Mouse (Mus musculus): ENCODE measurements around the gene Vars. TPM values are rescaled to one million over a fixed set of nuclear protein-coding genes. Genes with fewer than 3 reads are reported as not detected.

Vars gene
- polyA plus RNA-seq, 1 experiment from 2014 or later: 132 TPM

GRCm38 (mm10) chr17:35043794-35044193, 43.0 kb downstream of the Vars start:
- Histone ChIP-seq H3K27me3 (ENCODE audit: insufficient read depth, low read length) (no peaks in the 10 kb centered on the region), H3K27ac (ENCODE audit: low read length) (peak overlapping the region; percentile 99; the same call in 1 of the 2 replicates), H3K4me3 (ENCODE audit: low read length) (no peak overlapping the region), H3K9me3 (ENCODE audit: low read length) (no peaks in the 10 kb centered on the region), H3K36me3 (ENCODE audit: insufficient read depth, low read length) (no peaks in the 10 kb centered on the region), H3K9ac (replicated peaks; ENCODE audit: low read length) (no peak overlapping the region), H3K4me1 (ENCODE audit: insufficient read depth, low read length) (peaks cover 33% of the 10 kb centered on the region), H3K4me2 (replicated peaks; ENCODE audit: low read depth, low read length) (no peak overlapping the region)
- 83% methylated on average over 4 of the region's 4 CpGs for WGBS
- ATAC-seq (ENCODE audit: low FRiP score, low TSS enrichment): no peak

GRCm38 (mm10) chr17:35044904-35045806, 44.4 kb downstream of the Vars start:
- Histone ChIP-seq H3K4me3 (ENCODE audit: low read length) (peak overlapping the region; percentile 64), H3K9ac (replicated peaks; ENCODE audit: low read length) (peak overlapping the region; percentile 94), H3K27ac (ENCODE audit: low read length) (peak overlapping the region; percentile 99), H3K36me3 (ENCODE audit: insufficient read depth, low read length) (no peaks in the 10 kb centered on the region), H3K4me1 (ENCODE audit: insufficient read depth, low read length) (peaks cover 45% of the 10 kb centered on the region), H3K9me3 (ENCODE audit: low read length) (no peaks in the 10 kb centered on the region), H3K4me2 (replicated peaks; ENCODE audit: low read depth, low read length) (peak overlapping the region; percentile 99), H3K27me3 (ENCODE audit: insufficient read depth, low read length) (no peaks in the 10 kb centered on the region)
- WGBS: 73% methylated on average over 7 of the region's 7 CpGs
- ATAC-seq (ENCODE audit: low FRiP score, low TSS enrichment): no peak

- 3% methylated on average over 42 of the region's 48 CpGs for WGBS
- H3K4me2 ChIP-seq (replicated peaks; ENCODE audit: low read depth, low read length): peak overlapping the region; percentile 99
- peak overlapping the region; percentile 99 for H3K27ac ChIP-seq (ENCODE audit: low read length)
- peak overlapping the region; percentile 64 for H3K4me3 ChIP-seq (ENCODE audit: low read length)
- no peaks in the 10 kb centered on the region for H3K27me3 ChIP-seq (ENCODE audit: insufficient read depth, low read length)
- peak; percentile 55 for ATAC-seq (ENCODE audit: low FRiP score, low TSS enrichment)
- H3K9me3 ChIP-seq (ENCODE audit: low read length): no peaks in the 10 kb centered on the region
- peaks cover 45% of the 10 kb centered on the region for H3K4me1 ChIP-seq (ENCODE audit: insufficient read depth, low read length)
- peak overlapping the region; percentile 94 for H3K9ac ChIP-seq (replicated peaks; ENCODE audit: low read length)
- no peaks in the 10 kb centered on the region for H3K36me3 ChIP-seq (ENCODE audit: insufficient read depth, low read length)
These were observed 45.3 kb downstream of the Vars start for GRCm38 (mm10) chr17:35045807-35046680.

- Histone ChIP-seq H3K27ac (ENCODE audit: low read length) (peak within 1 kb of the TSS; percentile 99), H3K36me3 (ENCODE audit: insufficient read depth, low read length) (no peaks in the 10 kb centered on the region), H3K4me2 (replicated peaks; ENCODE audit: low read depth, low read length) (peak within 1 kb of the TSS; percentile 99), H3K9ac (replicated peaks; ENCODE audit: low read length) (peak within 1 kb of the TSS; percentile 94), H3K9me3 (ENCODE audit: low read length) (no peaks in the 10 kb centered on the region), H3K27me3 (ENCODE audit: insufficient read depth, low read length) (no peaks in the 10 kb centered on the region), H3K4me3 (ENCODE audit: low read length) (peak within 1 kb of the TSS; percentile 64), H3K4me1 (ENCODE audit: insufficient read depth, low read length) (peaks cover 49% of the 10 kb centered on the region)
- WGBS: 1% methylated on average over 33 of the region's 33 CpGs
- peak; percentile 95 for ATAC-seq (ENCODE audit: low FRiP score, low TSS enrichment)
These were observed 46.1 kb downstream of the Vars start, which contains the start of gene Msh5 for GRCm38 (mm10) chr17:35046681-35047455. Gene Msh5, minus strand, starts transcription at chr17:35046745.

- peaks cover 5% of the 10 kb centered on the region for H3K36me3 ChIP-seq (ENCODE audit: insufficient read depth, low read length)
- H3K4me1 ChIP-seq (ENCODE audit: insufficient read depth, low read length): peaks cover 57% of the 10 kb centered on the region
- ATAC-seq (ENCODE audit: low FRiP score, low TSS enrichment): no peak
- H3K9me3 ChIP-seq (ENCODE audit: low read length): no peaks in the 10 kb centered on the region
- peak overlapping the region; percentile 59 for H3K9ac ChIP-seq (replicated peaks; ENCODE audit: low read length)
- peak overlapping the region; percentile 99 for H3K27ac ChIP-seq (ENCODE audit: low read length)
- H3K4me2 ChIP-seq (replicated peaks; ENCODE audit: low read depth, low read length): peak overlapping the region; percentile 99
- WGBS: 29% methylated on average over 1 of the region's 1 CpGs
- H3K27me3 ChIP-seq (ENCODE audit: insufficient read depth, low read length): no peaks in the 10 kb centered on the region
- peak overlapping the region; percentile 2; the same call in 1 of the 2 replicates for H3K4me3 ChIP-seq (ENCODE audit: low read length)
These were observed 46.9 kb downstream of the Vars start for GRCm38 (mm10) chr17:35047688-35048087.

GRCm38 (mm10) chr17:35048149-35048931, 47.6 kb downstream of the Vars start:
- Histone ChIP-seq H3K27ac (ENCODE audit: low read length) (peak overlapping the region; percentile 99), H3K4me3 (ENCODE audit: low read length) (peak overlapping the region; percentile 4; the same call in 1 of the 2 replicates), H3K4me1 (ENCODE audit: insufficient read depth, low read length) (peaks cover 60% of the 10 kb centered on the region), H3K9ac (replicated peaks; ENCODE audit: low read length) (peak overlapping the region; percentile 59), H3K27me3 (ENCODE audit: insufficient read depth, low read length) (no peaks in the 10 kb centered on the region), H3K9me3 (ENCODE audit: low read length) (no peaks in the 10 kb centered on the region), H3K36me3 (ENCODE audit: insufficient read depth, low read length) (peaks cover 11% of the 10 kb centered on the region), H3K4me2 (replicated peaks; ENCODE audit: low read depth, low read length) (peak overlapping the region; percentile 99)
- no peak for ATAC-seq (ENCODE audit: low FRiP score, low TSS enrichment)
- 35% methylated on average over 11 of the region's 11 CpGs for WGBS

GRCm38 (mm10) chr17:35048932-35049440, 48.2 kb downstream of the Vars start:
- peaks cover 16% of the 10 kb centered on the region for H3K36me3 ChIP-seq (ENCODE audit: insufficient read depth, low read length)
- ATAC-seq (ENCODE audit: low FRiP score, low TSS enrichment): no peak
- 69% methylated on average over 5 of the region's 5 CpGs for WGBS
- H3K4me2 ChIP-seq (replicated peaks; ENCODE audit: low read depth, low read length): peak overlapping the region; percentile 94
- no peak overlapping the region; the same call in 1 of the 2 replicates for H3K4me3 ChIP-seq (ENCODE audit: low read length)
- no peaks in the 10 kb centered on the region for H3K27me3 ChIP-seq (ENCODE audit: insufficient read depth, low read length)
- H3K9me3 ChIP-seq (ENCODE audit: low read length): no peaks in the 10 kb centered on the region
- no peak overlapping the region for H3K9ac ChIP-seq (replicated peaks; ENCODE audit: low read length)
- peak overlapping the region; percentile 99 for H3K27ac ChIP-seq (ENCODE audit: low read length)
- H3K4me1 ChIP-seq (ENCODE audit: insufficient read depth, low read length): peaks cover 60% of the 10 kb centered on the region

GRCm38 (mm10) chr17:35049561-35050016, 48.8 kb downstream of the Vars start, which contains the start of gene Clic1:
Gene Clic1, plus strand, starts transcription at chr17:35049966.
- peak within 1 kb of the TSS; percentile 99 for H3K27ac ChIP-seq (ENCODE audit: low read length)
- peak; percentile 30 for ATAC-seq (ENCODE audit: low FRiP score, low TSS enrichment)
- H3K9me3 ChIP-seq (ENCODE audit: low read length): no peaks in the 10 kb centered on the region
- H3K4me3 ChIP-seq (ENCODE audit: low read length): peak within 1 kb of the TSS; percentile 86
- peaks cover 22% of the 10 kb centered on the region for H3K36me3 ChIP-seq (ENCODE audit: insufficient read depth, low read length)
- H3K4me2 ChIP-seq (replicated peaks; ENCODE audit: low read depth, low read length): peak within 1 kb of the TSS; percentile 94
- peaks cover 59% of the 10 kb centered on the region for H3K4me1 ChIP-seq (ENCODE audit: insufficient read depth, low read length)
- WGBS: under 1% methylated on average over 11 of the region's 11 CpGs
- no peaks in the 10 kb centered on the region for H3K27me3 ChIP-seq (ENCODE audit: insufficient read depth, low read length)
- peak within 1 kb of the TSS; percentile 96 for H3K9ac ChIP-seq (replicated peaks; ENCODE audit: low read length)

All from kidney, embryonic 16.5 days (tissue).